Mouse (Mus musculus): ENCODE results near the gene Zbtb7b.

GRCm38 (mm10) chr3:89361675-89362074 lies 32.9 kb downstream of the Zbtb7b start, which contains the start of gene Dcst2:
- no peak for TF ChIP-seq CTCF (conservative IDR thresholded peaks at IDR 0.05; ENCODE audit: low read length)
- TF ChIP-seq NANOG (IDR thresholded peaks at IDR 0.05; ENCODE audit: borderline replicate concordance, low read length): no peak

All from E14TG2a.4 (cell line).